Mouse (Mus musculus) testis, adult 2 months (tissue): ENCODE measurements at regions not wholly inside any gene's neighbourhood (a gene's known extent, or its start where the extent isn't known, plus 50 kb on each side); places are given as distances from the start of the nearest gene placed in this dataset.

Source experiments
- CTCF ChIP-seq: fragments of 200-500 bp; IDR thresholded peaks from 2 replicates; pipeline ENCODE4 v1.5.1; 2012; ENCODE audit warnings: low read depth, mild to moderate bottlenecking, inconsistent platforms, low read length, moderate library complexity; ENCODE audit not compliant: control insufficient read depth, insufficient read depth, insufficient replicate concordance
- POLR2A ChIP-seq: fragments of 200-500 bp; IDR thresholded peaks from 2 replicates; pipeline ENCODE4 v1.6.1; 2012; ENCODE audit warnings: low read depth, mild to moderate bottlenecking, inconsistent platforms, low read length, moderate library complexity; ENCODE audit not compliant: control insufficient read depth

DNA sequence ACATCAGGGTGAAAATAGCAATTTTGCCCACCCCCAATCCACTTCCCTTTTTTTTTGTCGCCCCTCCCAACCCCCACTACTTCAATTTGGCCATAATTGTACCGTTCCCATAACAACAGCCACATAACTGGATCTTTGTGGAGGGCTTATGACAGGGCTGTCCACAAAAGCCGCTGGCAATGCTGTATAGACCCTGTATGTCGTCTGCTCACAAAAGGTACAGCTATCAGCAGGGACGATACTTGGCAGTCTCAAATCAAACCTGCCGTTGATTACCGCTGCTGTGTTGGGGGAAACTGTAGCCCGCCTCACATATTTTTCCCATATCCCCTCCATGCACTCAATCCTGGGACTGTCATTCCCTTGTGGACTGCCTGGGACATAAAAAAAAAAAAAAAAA, 80.9 kb upstream of the Sdk1 start:
- no peak for TF ChIP-seq CTCF
- TF ChIP-seq POLR2A, result no peak
